Mouse (Mus musculus) right cerebral cortex, postnatal 25 days (tissue): ENCODE measurements around the gene Tmx1.

Experiments used
- DNase-seq: peaks from one replicate; pipeline ENCODE4 v3.0.0; 2022

Tmx1 gene

DNA sequence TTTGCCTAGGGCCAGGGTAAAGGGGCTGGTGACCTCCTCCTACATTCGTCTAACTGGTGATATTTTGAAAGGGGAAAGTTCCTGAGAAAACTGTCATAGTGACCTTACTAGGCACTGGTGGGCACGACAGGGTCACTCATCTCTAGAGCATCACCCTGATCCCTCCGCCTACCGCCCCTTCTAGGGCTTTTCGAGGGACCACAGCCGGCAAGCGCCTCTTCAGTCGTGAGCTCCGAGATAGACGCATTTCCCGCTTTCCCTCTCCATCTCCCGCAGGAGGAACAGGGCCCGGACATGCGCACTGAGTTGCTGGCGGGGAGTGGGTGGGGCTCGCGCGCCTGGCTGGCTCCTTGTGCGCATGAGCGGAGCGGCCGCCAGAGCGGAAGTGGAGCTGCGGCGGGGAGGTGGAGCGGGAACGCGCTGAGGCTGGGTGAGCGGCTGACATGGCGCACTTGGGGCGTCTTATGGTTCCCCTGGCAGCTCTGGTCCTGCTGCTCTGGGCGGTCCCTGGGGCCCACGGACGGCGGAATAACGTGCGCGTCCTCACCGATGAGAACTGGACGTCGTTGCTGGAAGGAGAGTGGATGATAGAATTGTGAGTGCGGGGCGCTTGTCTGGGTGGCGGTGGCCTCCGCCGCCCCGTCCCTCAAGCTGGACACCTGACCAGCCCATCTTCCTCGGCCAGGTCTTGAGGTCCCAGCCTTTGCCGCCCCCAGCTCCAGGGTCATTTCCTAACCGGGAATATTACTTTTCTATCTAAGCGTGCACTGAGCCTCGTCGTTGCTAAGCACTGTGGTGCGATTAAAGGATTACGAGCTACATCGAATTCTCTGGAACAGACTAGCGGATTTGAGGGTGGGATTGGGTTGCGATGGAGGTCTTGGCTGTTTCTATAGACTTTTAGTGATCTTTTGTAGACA, at the start of gene Tmx1:
Gene Tmx1, plus strand, starts transcription at position 370 of the 920 bp plus-strand sequence.
- DNase-seq, result peak; percentile 97

DNA sequence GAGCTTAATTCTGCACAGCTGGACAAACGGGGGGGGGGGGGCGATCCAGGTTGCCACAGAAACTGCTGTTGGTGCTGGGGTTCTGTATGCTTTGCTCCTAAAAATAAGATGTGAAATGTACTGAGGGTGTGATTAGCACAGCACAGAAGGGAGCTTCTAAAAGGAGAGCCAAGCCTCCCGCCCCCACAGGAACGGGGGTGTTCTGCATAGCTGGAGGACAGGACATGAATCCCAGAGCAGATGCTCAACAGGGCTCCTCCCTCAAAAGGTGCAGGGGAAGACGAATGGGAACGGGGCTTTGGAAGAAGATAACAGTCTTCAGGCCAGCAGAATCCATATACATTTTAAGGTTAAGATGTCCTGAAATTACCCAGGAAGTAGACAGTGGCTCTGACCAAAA, 48.6 kb upstream of the Tmx1 start:
- peak; percentile 86 for DNase-seq

GRCm38 (mm10) chr12:70408396-70408795, 44.5 kb upstream of the Tmx1 start:
- no peak for DNase-seq

DNA sequence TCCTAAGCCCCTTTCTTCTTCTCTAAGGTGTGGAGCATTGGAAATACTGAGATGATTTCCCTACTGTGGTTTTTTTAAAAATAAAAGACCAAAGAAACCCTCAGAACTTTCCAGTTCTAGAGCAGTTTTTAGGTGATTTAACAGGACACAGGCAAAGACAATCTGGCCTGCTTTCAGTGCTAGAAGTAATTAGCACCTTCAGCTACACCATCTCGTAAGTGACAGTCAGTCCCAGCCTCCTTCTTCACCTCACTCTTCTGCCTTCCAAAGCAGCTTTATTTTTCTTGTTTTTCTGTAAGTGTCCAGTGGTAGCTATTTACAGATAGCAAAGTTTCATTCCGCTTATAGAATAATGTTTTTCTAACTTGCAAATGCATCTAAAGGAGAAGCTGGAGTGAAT, 43.3 kb upstream of the Tmx1 start:
- no peak for DNase-seq

- no peak for DNase-seq
Observed at GRCm38 (mm10) chr12:70420216-70420615, 32.7 kb upstream of the Tmx1 start.

- no peak for DNase-seq
Observed at GRCm38 (mm10) chr12:70421028-70421427, 31.9 kb upstream of the Tmx1 start.

- DNase-seq, result no peak
Observed at GRCm38 (mm10) chr12:70422322-70423118, 30.4 kb upstream of the Tmx1 start.

GRCm38 (mm10) chr12:70427885-70428284, 25.0 kb upstream of the Tmx1 start:
- no peak for DNase-seq

DNA sequence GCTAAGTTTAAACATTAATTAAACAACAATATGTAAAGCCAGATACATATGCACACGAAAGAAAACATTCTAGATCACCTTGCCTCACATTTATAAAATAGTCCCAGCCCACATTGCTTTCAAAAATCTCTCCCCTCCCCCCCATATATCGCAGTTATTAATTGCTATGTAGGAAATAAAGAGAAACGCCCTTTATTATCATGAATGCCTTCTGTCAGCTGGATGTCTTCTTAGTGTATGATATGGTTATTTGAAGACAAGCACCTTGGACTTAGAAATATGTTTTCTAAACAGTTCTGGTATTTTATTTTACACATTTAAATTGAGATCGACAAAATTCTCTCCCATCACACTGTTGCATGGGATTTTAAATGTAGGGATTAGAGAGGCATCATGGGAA, 23.3 kb upstream of the Tmx1 start:
- DNase-seq, result no peak

- no peak for DNase-seq
Observed at GRCm38 (mm10) chr12:70430307-70430950, 22.5 kb upstream of the Tmx1 start.

GRCm38 (mm10) chr12:70431428-70431827, 21.5 kb upstream of the Tmx1 start:
- no peak for DNase-seq

DNA sequence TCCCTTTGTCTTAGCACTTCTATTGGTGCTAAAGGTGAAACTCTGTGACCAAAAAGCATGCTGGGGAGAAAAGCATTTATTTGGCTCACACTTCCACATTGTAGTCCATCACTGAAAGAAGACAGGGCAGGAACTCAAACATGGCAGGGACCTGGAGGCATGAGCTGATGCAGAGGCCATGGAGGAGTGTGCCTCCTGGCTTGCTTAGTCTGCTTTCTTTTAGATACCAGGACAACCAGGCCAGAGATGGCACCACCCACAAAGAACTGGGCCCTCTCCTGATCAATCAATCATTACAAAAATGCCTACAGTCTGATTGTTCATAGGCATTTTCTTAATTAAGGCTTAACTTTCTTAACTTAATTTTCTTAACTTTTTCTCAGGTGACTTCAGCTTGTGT, 2.9 kb upstream of the Tmx1 start:
- DNase-seq, result no peak

DNA sequence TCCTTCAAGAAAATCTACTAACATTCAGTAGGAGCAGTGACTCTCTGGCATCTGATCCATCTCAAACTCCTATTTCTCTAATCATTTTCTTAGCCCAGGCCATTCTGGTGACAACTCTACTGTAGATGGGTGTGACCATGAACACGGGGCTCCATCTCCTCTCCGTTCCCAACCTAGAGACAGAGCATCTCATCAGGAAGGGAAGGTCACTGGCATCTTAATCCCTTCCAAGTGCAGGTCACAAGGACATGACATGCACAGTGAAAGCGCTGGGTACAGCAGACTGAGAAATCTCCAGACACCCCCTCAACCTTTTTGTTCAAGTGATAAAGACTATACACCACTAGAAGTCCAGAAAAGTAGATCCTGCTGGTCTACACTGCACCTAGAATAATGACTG, 1.4 kb upstream of the Tmx1 start:
- DNase-seq, result no peak

DNA sequence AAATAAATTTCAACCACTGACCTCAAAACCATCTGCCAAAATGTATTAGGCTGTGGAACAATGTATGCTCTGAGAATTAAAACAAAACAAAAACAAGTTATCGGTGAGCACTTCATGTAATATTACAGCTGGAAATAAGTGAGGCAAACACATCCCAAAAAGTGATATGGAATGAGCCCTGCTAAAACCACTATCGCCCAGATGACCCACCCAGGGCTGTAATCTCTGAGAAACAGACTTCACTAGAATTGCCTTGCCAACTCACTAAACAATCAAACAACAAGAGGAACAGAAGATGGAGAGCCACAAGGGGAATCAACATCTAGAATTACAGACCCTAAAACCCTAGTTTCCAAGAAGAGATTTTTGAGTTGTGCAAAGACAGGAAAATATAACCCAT, 752 bp upstream of the Tmx1 start:
- DNase-seq, result no peak

DNA sequence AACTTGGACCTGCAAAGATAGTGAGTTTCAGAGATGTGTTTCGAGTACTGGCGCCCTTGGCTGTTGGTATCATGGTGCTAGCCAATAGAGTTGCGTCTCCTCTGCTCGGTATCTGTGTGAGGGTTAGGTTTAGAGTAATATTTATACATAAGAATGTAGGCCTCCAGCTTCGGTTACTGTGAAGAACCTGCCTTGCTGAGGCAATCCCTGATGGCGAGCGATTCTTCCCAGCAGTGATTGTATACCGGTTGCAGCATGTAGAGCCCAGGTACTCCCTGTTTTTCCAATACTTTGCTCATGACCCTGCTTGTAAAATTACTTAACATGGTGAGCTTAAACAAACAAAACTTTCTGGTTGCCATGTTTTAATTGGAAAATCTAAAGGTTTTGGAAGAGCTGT, 2.3 kb downstream of the Tmx1 start:
- no peak for DNase-seq

DNA sequence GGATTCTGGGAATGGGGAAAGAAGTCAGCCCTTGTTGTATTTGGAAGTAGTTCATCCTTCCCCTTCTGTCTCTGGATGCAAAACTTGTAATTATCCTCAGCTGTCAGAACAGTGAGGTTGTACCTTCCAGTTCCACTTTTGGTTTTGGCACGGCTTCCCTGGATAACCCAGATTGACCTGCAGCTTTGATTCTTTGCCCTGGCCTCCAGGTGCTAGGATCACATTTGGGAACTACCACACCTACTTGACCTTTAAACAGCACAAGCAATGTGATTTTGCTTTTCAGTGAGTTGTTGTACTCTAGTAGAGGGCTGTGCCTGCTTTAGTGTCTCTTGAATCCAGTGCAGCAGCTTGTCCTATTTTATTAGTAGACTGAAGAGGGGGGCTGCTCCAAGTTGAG, 6.7 kb downstream of the Tmx1 start:
- DNase-seq, result no peak

GRCm38 (mm10) chr12:70464016-70464415, 11.1 kb downstream of the Tmx1 start:
- DNase-seq, result no peak

GRCm38 (mm10) chr12:70475336-70475735, 22.4 kb downstream of the Tmx1 start:
- no peak for DNase-seq

- no peak for DNase-seq
Observed at GRCm38 (mm10) chr12:70476884-70477576, 24.1 kb downstream of the Tmx1 start.

DNA sequence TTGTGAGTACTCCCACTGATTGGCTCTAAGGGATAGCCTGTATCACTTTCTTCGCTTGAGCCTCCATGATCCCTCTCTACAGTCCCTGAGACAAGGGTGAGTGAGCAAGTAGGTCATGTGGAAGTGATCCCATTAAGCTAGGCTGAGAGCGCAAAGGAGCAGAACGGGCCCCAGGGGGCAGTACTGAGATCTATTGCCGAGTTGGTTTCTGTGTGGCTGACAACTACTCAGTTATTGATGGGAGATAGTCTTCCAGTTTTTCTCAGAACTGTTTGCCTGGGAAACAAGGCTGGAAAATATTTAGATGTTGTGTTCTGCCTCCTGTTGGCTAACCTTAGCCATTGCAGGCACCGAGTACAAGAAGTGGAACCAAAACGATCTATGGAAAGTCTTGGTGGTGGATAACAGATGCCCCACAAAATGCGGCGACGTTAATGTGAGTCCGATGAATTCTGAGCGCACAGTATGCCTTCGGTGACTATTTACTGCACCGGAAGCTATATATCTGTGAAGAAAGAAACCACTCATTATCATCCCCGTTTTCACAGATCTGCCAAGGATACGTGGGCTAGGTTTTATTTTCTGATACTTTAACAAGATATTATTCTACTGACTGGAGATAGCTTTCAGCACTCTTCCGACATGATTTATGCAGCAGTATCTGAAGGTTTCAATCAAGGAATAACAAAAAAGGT, 24.8 kb downstream of the Tmx1 start:
- DNase-seq, result no peak

- DNase-seq, result no peak
Observed at GRCm38 (mm10) chr12:70485956-70486355, 33.1 kb downstream of the Tmx1 start.
